Mouse (Mus musculus): ENCODE measurements at regions not wholly inside any gene's neighbourhood (a gene's known extent, or its start where the extent isn't known, plus 50 kb on each side); places are given as distances from the start of the nearest gene placed in this dataset.

GRCm38 (mm10) chr10:48582006-48582405 is 1206.6 kb downstream of the Grik2 start:
- DNase-seq: no peak

DNA sequence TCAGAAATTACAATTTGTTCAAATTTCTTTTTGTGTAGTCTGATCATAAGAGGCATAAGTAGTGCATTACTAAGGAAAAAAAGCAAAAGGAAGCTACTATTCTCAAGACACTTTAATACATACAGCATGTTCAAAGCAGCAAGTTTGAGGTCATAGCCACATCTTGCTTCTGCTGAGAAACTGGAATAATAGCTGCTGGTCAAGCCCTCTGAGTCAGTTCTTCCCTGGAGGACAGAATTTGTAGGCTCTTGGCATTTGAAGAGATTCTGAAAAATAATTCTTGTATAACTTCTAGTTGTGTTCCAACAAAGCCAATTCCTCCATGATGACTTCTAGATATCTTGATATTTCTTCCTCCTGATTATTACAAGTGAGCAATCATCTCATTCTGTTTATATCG is 1207.5 kb downstream of the Grik2 start:
- DNase-seq: no peak

DNA sequence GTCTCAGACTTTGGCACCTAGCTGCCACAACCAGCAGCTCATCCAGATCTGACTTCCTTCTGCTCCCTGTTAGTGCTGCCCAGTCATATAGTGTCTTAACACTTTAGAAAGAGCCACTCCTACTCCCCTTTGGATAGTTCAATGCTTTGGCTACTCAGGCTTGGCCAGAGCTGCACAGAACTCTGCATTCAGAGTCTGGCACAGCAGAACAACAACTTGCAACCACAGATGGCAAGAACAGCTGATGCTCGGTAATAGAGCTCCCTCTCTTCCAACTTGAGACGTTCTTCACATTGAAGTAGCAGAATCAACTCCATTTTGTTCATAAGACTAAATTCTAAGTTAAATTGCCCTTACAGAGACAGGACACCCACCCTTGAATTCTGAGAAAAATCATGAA is 1216.0 kb downstream of the Grik2 start:
- no peak for DNase-seq

DNA sequence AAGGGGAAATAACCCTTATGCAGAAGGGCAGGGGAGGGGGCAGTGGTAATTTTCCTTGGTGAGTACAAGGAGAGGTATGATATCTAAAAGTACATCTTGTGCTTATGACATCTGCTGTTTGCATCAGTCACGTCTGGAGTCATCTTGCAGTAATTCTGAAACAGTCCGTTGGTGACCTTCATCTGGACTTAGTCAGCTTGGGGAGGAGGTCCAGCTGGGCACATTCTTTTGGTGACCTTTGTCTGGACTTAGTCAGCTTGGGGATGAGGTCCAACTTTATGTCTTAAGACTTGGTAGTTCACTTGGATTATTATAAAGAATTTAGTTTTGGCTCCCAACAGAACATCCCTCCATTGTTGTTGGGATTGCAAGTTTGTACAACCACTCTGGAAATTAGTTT is 1238.8 kb downstream of the Grik2 start:
- peak; percentile 5 to 7 for DNase-seq

DNA sequence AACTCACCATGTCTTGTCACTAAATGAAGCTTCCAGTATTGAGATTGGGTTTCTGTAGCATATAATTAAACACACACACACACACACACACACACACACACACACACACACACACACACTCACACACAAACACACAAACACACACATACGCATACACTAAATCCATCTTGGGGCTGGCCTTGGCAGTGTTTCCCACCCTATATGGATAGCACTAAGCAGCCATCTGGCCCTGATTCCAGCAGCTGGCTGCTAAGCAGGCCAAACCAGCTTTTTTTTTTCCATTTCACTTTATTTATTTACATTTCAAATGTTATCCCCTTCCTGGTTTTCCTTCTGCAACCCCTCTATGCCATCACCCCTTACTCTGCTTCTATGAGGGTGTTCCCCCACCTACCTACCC is 1266.3 kb downstream of the Grik2 start:
- DNase-seq: no peak

DNA sequence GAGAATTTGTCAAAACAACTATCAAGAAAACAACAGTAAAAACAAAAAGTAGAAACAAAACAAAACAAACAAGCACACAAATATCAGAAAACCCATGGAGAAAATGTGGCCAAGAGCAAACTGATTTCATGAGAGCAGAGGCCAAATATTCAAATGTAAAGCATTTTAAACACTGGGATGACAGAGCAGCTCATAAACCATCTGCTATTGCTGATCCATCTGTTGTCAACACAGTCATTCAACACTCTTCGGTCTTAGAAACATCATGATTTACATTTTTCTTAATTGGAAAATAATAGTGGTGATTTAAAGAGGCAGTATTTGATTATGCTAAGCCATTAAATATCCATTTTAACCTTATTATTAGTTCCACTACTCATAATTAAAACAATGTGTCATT is 1315.6 kb downstream of the Grik2 start:
- DNase-seq: no peak

- DNase-seq: no peak
These were observed 1344.7 kb downstream of the Grik2 start for GRCm38 (mm10) chr10:48443739-48444342.

DNA sequence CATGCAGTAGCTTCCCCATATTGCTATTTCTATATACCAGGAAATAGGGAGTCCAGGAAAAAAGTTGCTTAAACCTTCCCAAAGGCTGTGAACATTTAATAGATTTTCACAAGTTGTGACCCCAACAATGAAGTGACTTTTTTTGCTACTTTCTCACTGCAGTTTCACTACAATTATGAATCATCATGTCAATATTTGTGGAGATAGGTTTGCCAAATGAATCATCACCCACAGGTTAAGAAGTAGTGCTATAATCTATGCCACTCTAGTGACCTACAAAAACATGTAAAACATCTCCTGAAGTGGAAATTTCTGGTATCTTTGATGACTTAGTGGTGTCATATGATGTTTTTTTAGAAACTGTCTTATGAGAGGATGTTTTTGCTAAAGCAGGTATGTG is 1355.3 kb downstream of the Grik2 start:
- no peak for DNase-seq

DNA sequence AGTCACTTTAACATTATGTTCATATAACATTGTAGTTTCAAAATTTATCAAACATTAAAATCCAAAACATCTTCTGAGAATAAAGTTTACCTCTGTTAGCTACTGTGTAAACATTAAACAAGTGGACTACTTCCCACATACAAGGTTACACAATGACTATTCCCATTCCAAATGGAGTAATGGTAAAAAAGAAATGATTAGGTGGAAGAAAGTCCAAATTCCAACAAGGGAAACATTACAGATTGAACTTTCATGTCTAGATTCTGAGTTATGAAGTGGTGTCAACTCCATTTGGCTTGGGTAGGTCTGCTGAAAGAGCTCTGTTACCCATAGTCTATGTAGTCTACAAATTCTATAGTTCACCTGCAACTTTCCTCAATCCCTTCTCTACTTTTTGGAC is 1363.1 kb downstream of the Grik2 start:
- DNase-seq: no peak

GRCm38 (mm10) chr10:48405071-48405470 is 1383.5 kb downstream of the Grik2 start:
- DNase-seq: no peak
